In the genomic region with DNA sequence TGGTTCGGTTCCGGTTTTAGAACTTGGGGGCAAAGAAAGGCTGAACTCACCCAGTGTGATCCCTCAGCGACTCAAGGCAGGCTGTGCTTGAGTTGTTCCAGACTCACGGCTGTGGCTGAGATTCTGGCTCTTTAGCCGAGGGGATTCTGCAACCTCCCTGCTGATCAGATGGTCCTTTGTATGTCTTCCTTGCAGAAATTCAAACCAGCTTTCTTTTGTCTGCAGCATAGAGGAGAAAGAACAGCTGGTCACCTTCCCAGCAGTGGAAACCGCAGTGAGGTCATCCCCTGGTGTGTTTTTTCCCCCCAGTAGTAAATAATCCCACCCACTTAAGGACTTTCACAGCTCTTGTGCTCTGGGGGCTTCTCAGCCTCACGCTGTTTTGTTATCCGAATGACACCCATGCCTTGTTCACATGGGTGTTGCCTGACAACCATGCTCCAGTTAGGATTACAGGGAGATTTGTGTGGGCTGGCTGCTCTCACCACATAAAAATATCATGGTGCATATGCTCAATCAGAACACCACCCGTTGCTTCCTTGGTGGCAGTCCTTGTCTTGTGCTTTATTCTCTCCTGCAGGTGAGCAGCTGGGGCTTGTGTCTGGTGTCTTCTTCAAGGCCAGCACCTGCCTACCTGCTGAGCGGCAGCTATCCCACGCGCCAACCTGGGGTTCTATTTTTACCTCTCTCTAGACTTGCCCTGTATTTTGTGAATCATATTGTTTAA, we compare ENCODE assay signal across 13 mouse cellular contexts. TPM values are rescaled to one million over a fixed set of nuclear protein-coding genes. Genes with fewer than 3 reads are reported as not detected.
DNase-seq lines count a peak whose midpoint lies in the region; ATAC-seq and TF ChIP-seq lines count a peak whose summit lies in the region.
"Had no signal": no experiment of that assay in that cellular context is flagged by ENCODE, and none has a peak within 500 bp of the region (broad histone marks: within the 10 kb centered on the region; RNA-seq: fewer than 3 reads in every experiment).

No protein-coding gene starts in this region.

- no peak overlapping the region for H3K4me2 ChIP-seq in forebrain, embryonic 12.5 days
- no peak overlapping the region for H3K4me2 ChIP-seq in forebrain, embryonic 11.5 days (ENCODE audit: low read depth, low read length, severe bottlenecking)
- H3K4me2 ChIP-seq: heart, embryonic 15.5 days had no signal

- no peak for DNase-seq in forebrain, embryonic 11.5 days (ENCODE audit: low spot score)
- peak; percentile 23 for DNase-seq in lung, postnatal 10 days
- DNase-seq in lung, adult 2 months: no peak
- peak; percentile 81 for DNase-seq in layer of hippocampus, adult 9-11 months
- peak; percentile 28 for DNase-seq in right cerebral cortex, postnatal 14 days
- DNase-seq in gastrocnemius, postnatal 4 days (ENCODE audit: low spot score in 2 of 2): no peak
- no peak for DNase-seq in kidney, adult 9 months
- DNase-seq: adrenal gland, adult 8-10 months; cerebellum, postnatal 36 days; forebrain, postnatal 0 days; lung, adult 18-20 months had no signal

- 65% methylated on average over 12 of the region's 12 CpGs for WGBS in forebrain, embryonic 12.5 days
- 64% methylated on average over 12 of the region's 12 CpGs for WGBS in forebrain, embryonic 11.5 days
- WGBS in lung, adult 2 months: 76% methylated on average over 12 of the region's 12 CpGs

- no peaks in the 10 kb centered on the region for H3K36me3 ChIP-seq in forebrain, embryonic 12.5 days (replicated peaks)
- H3K36me3 ChIP-seq in forebrain, embryonic 11.5 days (ENCODE audit: control insufficient read depth, insufficient read depth, low read length): no peaks in the 10 kb centered on the region
- H3K36me3 ChIP-seq: heart, embryonic 15.5 days had no signal

- 0 out of 2 replicates have a peak overlapping the region, but pooled peaks have one; percentile 25 for H3K27ac ChIP-seq in forebrain, embryonic 12.5 days
- H3K27ac ChIP-seq in forebrain, embryonic 11.5 days (ENCODE audit: low read depth, low read length): no peak overlapping the region
- H3K27ac ChIP-seq: heart, embryonic 15.5 days had no signal

- H3K27me3 ChIP-seq in forebrain, embryonic 12.5 days: no peaks in the 10 kb centered on the region
- H3K27me3 ChIP-seq in forebrain, embryonic 11.5 days (ENCODE audit: control insufficient read depth, insufficient read depth, low read length): no peaks in the 10 kb centered on the region
- H3K27me3 ChIP-seq: heart, embryonic 15.5 days had no signal

- no peaks in the 10 kb centered on the region for H3K9me3 ChIP-seq in forebrain, embryonic 12.5 days
- H3K9me3 ChIP-seq in forebrain, embryonic 11.5 days (ENCODE audit: control insufficient read depth, low read length): no peaks in the 10 kb centered on the region
- H3K9me3 ChIP-seq: heart, embryonic 15.5 days had no signal

- H3K4me1 ChIP-seq in forebrain, embryonic 12.5 days: peaks cover 9% of the 10 kb centered on the region
- H3K4me1 ChIP-seq in forebrain, embryonic 11.5 days (replicated peaks; ENCODE audit: control insufficient read depth, insufficient read depth, low read length): 0 out of 2 replicates have a peak, but pooled peaks cover 3% of the 10 kb centered on the region
- H3K4me1 ChIP-seq in lung, adult 2 months (ENCODE audit: control insufficient read depth, insufficient read depth, low read length): no peaks in the 10 kb centered on the region; the same call in 1 of the 2 replicates

- no peak overlapping the region for H3K4me3 ChIP-seq in forebrain, embryonic 12.5 days (replicated peaks)
- no peak overlapping the region for H3K4me3 ChIP-seq in forebrain, embryonic 11.5 days (ENCODE audit: low read depth, low read length)
- no peak overlapping the region for H3K4me3 ChIP-seq in lung, adult 2 months (replicated peaks; ENCODE audit: extremely low read depth, low read depth, low read length)
- H3K4me3 ChIP-seq: heart, embryonic 15.5 days had no signal

- no peak for ATAC-seq in forebrain, embryonic 12.5 days (ENCODE audit: low FRiP score)
- no peak for ATAC-seq in forebrain, embryonic 11.5 days (replicated peaks; ENCODE audit: low FRiP score)
- ATAC-seq: forebrain, postnatal 0 days had no signal

- TF ChIP-seq POLR2A in lung, adult 2 months (IDR thresholded peaks at IDR 0.05; ENCODE audit: borderline replicate concordance, extremely low read depth, low read depth, low read length): no peak

- no peak for TF ChIP-seq CTCF in lung, adult 2 months (IDR thresholded peaks at IDR 0.05; ENCODE audit: insufficient read depth, low read length)

- no peak overlapping the region for H3K9ac ChIP-seq in forebrain, embryonic 12.5 days
- H3K9ac ChIP-seq in forebrain, embryonic 11.5 days (ENCODE audit: low read length): no peak overlapping the region
- H3K9ac ChIP-seq: forebrain, postnatal 0 days; heart, embryonic 15.5 days had no signal

RNA-seq across cellular contexts. Expression of a gene that starts 8.8 kb away (rescaled TPM):
- polyA plus RNA-seq in forebrain, embryonic 12.5 days (2016; fragmentation: Nextera tagmentation; extraction: Ambion mirVana): 1.8 and 2.4 TPM in 2 replicates
- 2.3 and 2.9 TPM in 2 replicates for polyA plus RNA-seq in forebrain, embryonic 11.5 days (2014; fragmentation: Nextera tagmentation; extraction: Ambion mirVana)
- 36.6 and 48.5 TPM in 2 replicates for polyA plus RNA-seq in lung, adult 2 months (2012; rRNA removed)
- total RNA-seq in gastrocnemius, postnatal 4 days (2021): 10 to 100 TPM; 24.8 to 25.1 TPM

Comparison
In these comparisons a context has a peak if more than half of its experiments do, and no peak if none do; other contexts are left out.
1. DNase-seq: peak in lung, postnatal 10 days (single experiment), layer of hippocampus, adult 9-11 months (single experiment) and right cerebral cortex, postnatal 14 days (single experiment); none in forebrain, embryonic 11.5 days (single experiment), lung, adult 2 months (single experiment), gastrocnemius, postnatal 4 days (0 of 2) and kidney, adult 9 months (single experiment).